Mouse (Mus musculus) lung, adult 2 months (tissue): ENCODE measurements around the gene Manea. TPM values are rescaled to one million over a fixed set of nuclear protein-coding genes. Genes with fewer than 3 reads are reported as not detected.

Source experiments
- DNase-seq: peaks from one replicate; pipeline ENCODE4 v3.0.0; 2022
- H3K4me1 ChIP-seq: fragments of 200-500 bp; 2 replicates; pipeline ENCODE4 v1.6.1; 2011; ENCODE audit warnings: low read length; ENCODE audit not compliant: control insufficient read depth, insufficient read depth
- H3K4me3 ChIP-seq: fragments of 200-500 bp; replicated peaks from 2 replicates; pipeline ENCODE3; 2011; ENCODE audit warnings: low read depth, mild to moderate bottlenecking, control low read depth, low read length; ENCODE audit errors: extremely low read depth
- CTCF ChIP-seq: fragments of 200-500 bp; IDR thresholded peaks from 2 replicates; pipeline ENCODE4 v1.5.1; 2011; ENCODE audit warnings: mild to moderate bottlenecking, low read length, control low read depth; ENCODE audit not compliant: insufficient read depth
- POLR2A ChIP-seq: fragments of 200-500 bp; IDR thresholded peaks from 2 replicates; pipeline ENCODE4 v1.6.1; 2011; ENCODE audit warnings: low read depth, mild to moderate bottlenecking, control low read depth, low read length, borderline replicate concordance; ENCODE audit errors: extremely low read depth
- WGBS: fragments of 180-500 bp; shearing (Covaris S2); methylation state at CpG from one replicate; pipeline ENCODE4 v1.1.7; 2018; 5-methylcytosine and 5-hydroxymethylcytosine counted together
- polyA plus RNA-seq: library from polyadenylated mRNA; depleted of rRNA; stranded (reverse); fragments of >200 nt; gene quantifications from 2 replicates; pipeline ENCODE4 v1.2.3, GENCODE M21; 2012

Manea gene
- polyA plus RNA-seq, 1 experiment: 15.3 TPM

DNA sequence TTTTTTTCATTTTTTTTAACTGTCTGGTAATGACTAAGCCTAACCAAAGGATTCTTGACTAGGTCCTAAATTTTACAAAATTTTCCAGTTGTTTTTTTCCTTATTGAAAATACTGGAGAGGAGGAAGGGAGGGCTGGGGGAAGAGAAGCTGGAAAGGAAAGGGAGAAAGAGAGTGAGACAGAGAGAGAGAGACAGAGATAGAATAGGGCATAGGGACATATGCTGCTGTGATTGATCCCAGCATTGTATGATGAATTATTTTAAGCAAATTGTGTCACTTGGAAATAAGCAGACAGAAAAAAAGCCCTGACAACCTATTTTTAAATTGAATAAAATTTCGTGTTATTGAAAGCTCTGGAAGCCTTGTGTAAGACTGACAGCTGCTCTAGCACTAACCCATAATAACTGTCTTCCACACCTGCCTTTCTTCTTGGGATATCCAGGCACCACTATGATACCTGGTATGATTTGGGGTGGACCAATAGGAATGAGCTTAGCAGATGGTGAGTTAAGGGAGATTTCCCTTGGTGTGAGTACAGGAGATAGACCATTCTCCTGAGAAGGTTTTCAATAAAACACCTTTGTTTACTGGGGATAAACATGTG lies 69.5 kb downstream of the Manea start:
- TF ChIP-seq POLR2A: no peak
- TF ChIP-seq CTCF: no peak
- H3K4me3 ChIP-seq: no peak overlapping the region
- H3K4me1 ChIP-seq: no peaks in the 10 kb centered on the region
- no peak for DNase-seq
- WGBS: 31% methylated on average over 1 of the region's 1 CpGs

- no peak overlapping the region for H3K4me3 ChIP-seq
- no peaks in the 10 kb centered on the region for H3K4me1 ChIP-seq
- TF ChIP-seq POLR2A (no peak), CTCF (no peak)
- DNase-seq: no peak
These were observed 70.4 kb downstream of the Manea start for GRCm38 (mm10) chr4:26276264-26276663.

- 40% methylated on average over 2 of the region's 2 CpGs for WGBS
- DNase-seq: no peak
- TF ChIP-seq CTCF (no peak), POLR2A (no peak)
- no peaks in the 10 kb centered on the region for H3K4me1 ChIP-seq
- H3K4me3 ChIP-seq: no peak overlapping the region
These were observed 70.9 kb downstream of the Manea start for GRCm38 (mm10) chr4:26275769-26276168.
